Mouse (Mus musculus) spleen, adult 2 months (tissue): ENCODE measurements around the gene Parva.

Experiments
- CTCF ChIP-seq: fragments of 200-500 bp; IDR thresholded peaks from 2 replicates; pipeline ENCODE4 v1.5.1; 2011; ENCODE audit warnings: mild to moderate bottlenecking, inconsistent platforms; ENCODE audit not compliant: insufficient read depth, insufficient read length, insufficient replicate concordance; ENCODE audit errors: extremely low read depth
- POLR2A ChIP-seq: fragments of 200-500 bp; IDR thresholded peaks from 2 replicates; pipeline ENCODE4 v1.6.1; 2011; ENCODE audit warnings: low read depth, low read length, inconsistent platforms

DNA sequence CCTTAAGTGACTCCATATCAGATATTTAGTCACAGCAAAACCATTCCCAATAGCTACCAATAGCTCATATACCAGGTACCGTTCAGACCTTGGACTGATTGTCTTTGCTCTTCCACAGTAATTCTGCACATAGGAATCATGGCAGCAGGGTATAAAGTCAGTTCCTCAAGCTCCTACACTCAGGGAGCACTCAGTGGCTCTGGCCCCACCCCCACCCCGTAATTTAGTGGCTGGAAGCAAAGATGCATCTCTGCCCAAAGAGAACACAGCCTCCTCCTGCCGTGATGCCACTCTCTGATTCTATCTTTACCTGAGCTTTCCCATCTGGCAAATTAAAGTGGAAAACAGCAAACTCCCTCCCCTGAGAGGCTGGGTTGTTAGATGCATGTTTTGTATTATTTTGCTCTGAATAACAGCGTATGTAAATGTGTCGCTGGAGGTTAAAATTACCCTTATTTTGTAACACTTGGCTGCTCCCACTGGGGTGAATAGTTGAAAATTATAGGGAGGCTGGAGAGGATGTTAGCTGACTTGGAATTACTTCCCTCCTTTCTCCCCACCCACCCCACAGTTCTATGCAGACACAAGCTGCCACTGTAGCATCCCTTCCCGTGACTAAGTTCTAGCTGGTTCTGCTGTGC lies 37.6 kb upstream of the Parva start:
- TF ChIP-seq POLR2A (no peak), CTCF (no peak)
